Mouse (Mus musculus) right cerebral cortex, postnatal 25 days (tissue): Measurements from ENCODE around the gene Htr2a.
A peak's percentile ranks its signal among the peaks of the same experiment; 100 is the strongest.

Experiments used
- DNase-seq: peaks from one replicate; pipeline ENCODE4 v3.0.0; 2022

The Htr2a gene

DNA sequence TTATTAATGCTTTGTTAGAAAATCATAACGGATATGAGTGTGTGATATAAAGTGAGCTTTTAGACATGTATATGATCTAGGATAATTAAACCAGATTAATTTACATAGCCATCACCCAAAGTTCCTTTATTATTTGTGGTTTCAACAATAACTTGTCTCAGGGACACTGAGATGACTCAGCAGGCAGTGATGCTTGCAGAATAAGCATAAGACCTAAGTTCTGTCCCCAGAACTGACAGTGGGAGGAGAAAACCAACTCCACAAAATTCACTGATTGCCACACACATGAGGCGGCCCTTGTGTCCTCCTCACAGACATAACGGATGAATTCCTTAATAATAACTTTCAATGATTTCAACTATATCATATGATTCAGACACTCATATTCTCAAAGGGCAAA is 58.6 kb downstream of the Htr2a start:
- no peak for DNase-seq

DNA sequence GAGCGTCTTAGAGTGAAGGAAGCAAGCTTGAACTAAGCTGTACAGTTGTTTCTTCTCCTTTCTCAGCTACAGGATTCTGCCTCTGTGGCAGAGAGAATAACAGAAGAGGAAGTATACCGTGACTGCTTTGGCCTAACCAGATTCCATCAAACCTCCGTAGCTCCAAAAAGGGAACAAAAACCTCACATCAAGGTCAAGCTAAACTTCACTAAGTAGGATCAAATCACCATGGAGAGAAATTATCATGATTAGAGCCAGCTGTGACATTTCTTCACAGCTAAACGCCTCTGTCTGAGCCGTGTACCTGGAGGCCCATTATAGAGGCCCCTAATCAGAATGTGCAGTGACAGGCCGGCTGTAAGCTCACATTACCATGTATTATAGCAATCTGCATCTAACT is 63.3 kb downstream of the Htr2a start:
- DNase-seq = no peak

DNA sequence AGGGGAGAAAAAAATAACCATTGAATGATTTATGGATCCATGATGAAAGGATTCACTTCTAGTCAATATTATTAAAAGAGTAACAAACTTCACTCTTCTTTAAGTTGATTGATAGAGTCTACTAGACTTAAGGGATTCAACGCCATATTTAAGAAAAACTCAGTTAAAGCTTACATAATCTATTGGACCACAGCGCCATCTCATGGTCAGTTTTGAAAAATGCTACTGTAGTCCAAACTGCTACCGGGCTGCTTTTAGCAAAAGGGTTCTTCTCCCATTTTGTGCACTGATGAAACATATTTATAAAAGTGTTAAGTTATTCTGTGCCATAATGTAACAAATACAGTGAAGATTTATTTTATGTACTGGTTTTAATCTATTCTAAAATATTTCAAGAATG is 68.4 kb downstream of the Htr2a start:
- DNase-seq = no peak

DNA sequence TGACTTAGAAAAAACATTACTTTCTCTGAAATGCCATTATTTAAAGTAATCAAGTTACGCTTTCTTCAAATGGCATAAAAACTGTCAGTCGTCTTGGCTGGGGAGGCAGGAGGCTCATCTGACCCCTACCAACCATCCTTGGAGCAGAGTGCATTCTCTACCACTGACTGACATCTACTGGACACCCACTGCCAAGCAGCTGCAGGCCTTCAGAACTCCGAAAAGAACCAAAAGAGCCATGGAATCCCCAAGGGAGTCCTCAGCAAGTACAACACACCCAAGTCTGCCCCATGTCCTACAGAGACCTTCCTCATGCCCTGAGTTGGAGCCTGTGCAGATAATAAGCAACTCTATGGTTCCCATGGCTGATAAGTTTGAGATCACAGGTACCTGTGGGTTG is 82.9 kb downstream of the Htr2a start:
- no peak for DNase-seq

DNA sequence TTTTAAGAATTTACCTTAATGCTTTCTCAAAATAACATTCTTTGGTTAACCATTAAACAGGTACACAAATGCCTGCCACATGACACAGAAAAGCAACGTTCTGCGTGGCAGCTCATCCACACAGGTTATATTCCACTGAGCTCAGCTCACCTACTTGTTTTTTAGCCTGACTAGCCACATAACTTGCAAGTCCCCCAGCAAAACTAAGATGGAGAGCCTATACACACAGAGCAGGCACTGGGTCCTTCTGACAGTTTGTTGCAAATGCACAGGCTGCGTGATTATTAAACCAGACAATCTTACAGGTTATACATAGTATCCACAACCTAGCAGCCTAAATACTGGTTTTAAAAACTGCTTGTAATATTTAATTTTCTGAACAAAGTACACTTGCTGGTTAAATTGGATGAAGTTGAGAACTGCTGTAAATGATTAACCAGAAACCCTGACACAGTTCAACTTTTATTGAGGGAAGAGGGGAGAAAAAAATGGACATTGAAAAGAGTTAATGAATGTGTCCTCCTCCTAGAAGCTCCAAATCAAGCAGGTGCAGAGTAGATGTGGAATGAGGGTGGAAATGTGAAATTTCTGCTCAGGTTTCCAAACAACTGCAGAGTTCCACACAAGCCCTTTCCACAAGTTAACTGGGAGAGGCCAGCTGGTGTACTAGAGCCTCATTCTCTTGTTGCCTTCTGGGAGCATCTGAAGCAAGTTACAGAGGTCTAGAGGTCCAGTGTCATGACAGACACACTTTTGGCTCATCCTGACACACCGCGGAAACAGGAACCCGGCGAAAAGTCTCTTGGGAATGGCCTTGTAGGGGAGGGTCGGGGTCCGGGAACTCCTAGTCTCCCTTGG is 90.8 kb downstream of the Htr2a start:
- DNase-seq = no peak

DNA sequence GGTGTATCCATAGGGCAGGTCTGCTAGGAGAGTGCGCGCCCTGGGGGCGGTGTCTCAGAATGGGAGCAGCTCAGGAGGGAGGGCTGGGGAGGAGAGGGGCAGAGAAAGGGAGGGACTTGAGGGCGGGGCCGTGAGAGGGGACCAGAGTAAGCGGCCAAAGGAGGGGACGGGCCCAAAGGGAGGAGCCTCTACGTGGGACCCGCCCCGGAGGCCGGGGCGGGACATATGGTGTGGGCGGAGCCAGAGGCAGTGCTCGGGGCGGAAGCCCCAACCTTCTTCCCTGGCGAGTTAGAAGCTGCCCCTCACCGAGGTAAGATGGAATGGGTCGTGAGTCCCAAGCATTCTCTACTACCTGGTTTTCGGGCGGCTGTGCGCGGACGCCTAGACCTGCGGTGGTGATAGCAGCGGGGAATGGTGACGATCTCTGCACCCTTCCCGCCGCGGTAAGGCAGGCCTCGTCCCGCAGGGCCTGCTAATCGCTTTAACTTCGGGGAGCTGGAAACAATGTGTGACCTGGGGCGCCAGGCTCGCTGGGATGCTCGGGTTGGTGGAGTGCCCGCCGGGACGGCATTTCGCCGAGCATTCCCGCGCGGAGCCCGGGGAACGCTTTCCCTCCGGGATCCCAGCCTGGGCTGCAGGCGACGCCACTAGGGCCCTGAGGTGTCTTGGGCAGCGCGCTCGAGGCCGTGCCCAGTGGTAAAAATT is 91.6 kb downstream of the Htr2a start, which contains the start of gene Esd:
Gene Esd (plus strand): TSS at position 219 of the 705 bp plus-strand sequence.
- DNase-seq = peak; percentile 85

DNA sequence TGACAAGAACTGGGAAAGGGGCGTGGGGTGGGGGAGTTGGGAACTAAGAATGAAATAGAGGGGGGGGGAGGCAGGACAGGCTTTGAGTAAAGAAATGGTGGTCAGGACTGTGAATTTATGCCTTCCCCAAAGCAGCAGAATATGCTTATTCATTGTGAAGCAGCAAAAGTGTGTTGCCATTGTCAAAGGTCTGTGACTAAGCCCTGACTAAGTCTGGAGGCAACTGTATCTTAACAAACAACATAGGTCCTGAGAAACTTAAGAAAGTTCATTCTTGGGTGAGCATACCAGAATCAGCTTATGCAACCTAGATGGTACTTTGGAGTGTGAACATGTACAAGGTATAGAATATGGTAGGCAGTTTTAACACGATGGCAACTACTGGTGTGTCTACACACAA is 92.8 kb downstream of the Htr2a start:
- no peak for DNase-seq

DNA sequence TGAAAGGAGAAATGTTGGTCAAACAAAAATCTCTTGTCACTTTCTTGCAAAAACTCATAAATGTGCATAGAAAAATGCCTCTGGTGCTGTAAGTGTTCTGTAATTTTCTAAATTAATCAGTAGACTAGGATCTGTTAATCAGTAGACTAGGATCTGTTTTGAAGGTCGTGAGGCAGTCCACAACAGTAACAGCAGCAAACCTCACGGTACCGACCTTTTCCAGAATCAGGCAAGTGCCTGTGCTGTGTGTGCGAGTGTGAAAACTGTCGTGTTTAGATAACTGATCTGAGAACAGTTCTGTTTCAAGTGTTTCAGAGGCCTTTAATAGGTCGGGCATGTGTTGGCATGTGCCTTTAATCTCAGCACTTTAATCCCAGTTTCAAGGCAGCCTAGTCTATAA is 94.8 kb downstream of the Htr2a start:
- DNase-seq = no peak

DNA sequence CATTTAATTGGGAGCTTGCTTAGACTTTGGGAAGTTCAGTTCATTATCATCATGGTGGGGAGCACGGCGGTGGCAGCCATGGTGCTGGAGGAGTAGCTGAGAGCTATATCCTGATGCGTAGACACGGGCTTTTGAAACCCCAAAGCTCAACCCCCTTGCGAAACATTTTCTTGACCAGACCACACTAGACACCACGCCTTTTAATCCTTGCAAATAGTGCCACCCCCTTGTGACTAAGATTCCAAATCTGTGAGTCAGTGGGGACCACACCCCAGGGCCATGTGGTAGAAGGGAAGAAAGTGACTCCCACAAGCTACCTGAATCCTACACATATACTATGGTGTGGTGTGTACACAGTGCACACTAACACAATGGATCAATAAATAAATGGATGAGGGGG is 96.2 kb downstream of the Htr2a start:
- no peak for DNase-seq
